Mouse (Mus musculus): ENCODE measurements around the gene Depdc5. TPM values are rescaled to one million over a fixed set of nuclear protein-coding genes. Genes with fewer than 3 reads are reported as not detected.
"Not testable (repeated sequence)": the region's sequence is repeated elsewhere in the genome, so short reads cannot be mapped to it uniquely, and the experiment has no call there.

The Depdc5 gene
- polyA plus RNA-seq, 1 experiment from 2014 or later, result 30.4 TPM

- Histone ChIP-seq H3K27ac (peak within 1 kb of the TSS; percentile 100), H3K4me1 (peaks cover 20% of the 10 kb centered on the region), H3K27me3 (no peaks in the 10 kb centered on the region), H3K36me3 (0 out of 2 replicates have a peak, but pooled peaks cover 5% of the 10 kb centered on the region), H3K4me3 (peak within 1 kb of the TSS; percentile 78), H3K9me3 (no peaks in the 10 kb centered on the region), H3K9ac (peak within 1 kb of the TSS; percentile 92), H3K4me2 (replicated peaks) (peak within 1 kb of the TSS; percentile 80)
- under 1% methylated on average over 117 of the region's 121 CpGs for WGBS
- peak; percentile 95 for ATAC-seq (ENCODE audit: insufficient number of reproducible peaks, insufficient read depth, low FRiP score, low TSS enrichment)
Measured at GRCm38 (mm10) chr5:33018561-33019425, 155.3 kb downstream of the Depdc5 start, which contains the start of gene Ywhah. Gene Ywhah (plus strand): TSS chr5:33018816.

GRCm38 (mm10) chr5:33019426-33019821 is 155.9 kb downstream of the Depdc5 start:
- Histone ChIP-seq H3K27ac (peak overlapping the region; percentile 100), H3K4me1 (peaks cover 20% of the 10 kb centered on the region), H3K4me3 (peak overlapping the region; percentile 78), H3K4me2 (replicated peaks) (peak overlapping the region; percentile 71), H3K9ac (peak overlapping the region; percentile 92), H3K36me3 (0 out of 2 replicates have a peak, but pooled peaks cover 9% of the 10 kb centered on the region), H3K9me3 (no peaks in the 10 kb centered on the region), H3K27me3 (no peaks in the 10 kb centered on the region)
- ATAC-seq (ENCODE audit: insufficient number of reproducible peaks, insufficient read depth, low FRiP score, low TSS enrichment), result no peak
- under 1% methylated on average over 12 of the region's 12 CpGs for WGBS

- H3K27ac ChIP-seq, result no peak overlapping the region
- H3K4me2 ChIP-seq (replicated peaks), result no peak overlapping the region
- peaks cover 20% of the 10 kb centered on the region for H3K36me3 ChIP-seq
- no peak for ATAC-seq (ENCODE audit: insufficient number of reproducible peaks, insufficient read depth, low FRiP score, low TSS enrichment)
- H3K27me3 ChIP-seq, result no peaks in the 10 kb centered on the region
- H3K4me1 ChIP-seq, result peaks cover 20% of the 10 kb centered on the region
- H3K9ac ChIP-seq, result no peak overlapping the region
- no peak overlapping the region for H3K4me3 ChIP-seq
- H3K9me3 ChIP-seq, result no peaks in the 10 kb centered on the region
- 93% methylated on average over 2 of the region's 2 CpGs for WGBS
Measured at GRCm38 (mm10) chr5:33021622-33022021, 158.1 kb downstream of the Depdc5 start.

- peaks cover 24% of the 10 kb centered on the region for H3K36me3 ChIP-seq
- no peaks in the 10 kb centered on the region for H3K9me3 ChIP-seq
- H3K4me2 ChIP-seq (replicated peaks), result no peak overlapping the region
- no peak overlapping the region for H3K9ac ChIP-seq
- no peaks in the 10 kb centered on the region for H3K27me3 ChIP-seq
- peaks cover 15% of the 10 kb centered on the region for H3K4me1 ChIP-seq
- no peak overlapping the region for H3K27ac ChIP-seq
- WGBS, result 95% methylated on average over 4 of the region's 4 CpGs
- no peak for ATAC-seq (ENCODE audit: insufficient number of reproducible peaks, insufficient read depth, low FRiP score, low TSS enrichment)
- no peak overlapping the region for H3K4me3 ChIP-seq
Measured at GRCm38 (mm10) chr5:33023337-33023736, 159.8 kb downstream of the Depdc5 start.

GRCm38 (mm10) chr5:33024474-33024873 is 161.0 kb downstream of the Depdc5 start:
- Histone ChIP-seq H3K4me2 (replicated peaks) (no peak overlapping the region), H3K4me3 (no peak overlapping the region), H3K9ac (no peak overlapping the region), H3K27ac (no peak overlapping the region), H3K4me1 (peaks cover 15% of the 10 kb centered on the region), H3K9me3 (no peaks in the 10 kb centered on the region), H3K36me3 (peaks cover 33% of the 10 kb centered on the region), H3K27me3 (no peaks in the 10 kb centered on the region)
- ATAC-seq (ENCODE audit: insufficient number of reproducible peaks, insufficient read depth, low FRiP score, low TSS enrichment), result no peak
- WGBS, result 84% methylated on average over 5 of the region's 5 CpGs

- Histone ChIP-seq H3K4me1 (no peaks in the 10 kb centered on the region), H3K27ac (no peak overlapping the region), H3K9ac (no peak overlapping the region), H3K4me3 (no peak overlapping the region), H3K4me2 (replicated peaks) (no peak overlapping the region), H3K9me3 (no peaks in the 10 kb centered on the region), H3K27me3 (no peaks in the 10 kb centered on the region), H3K36me3 (peaks cover 30% of the 10 kb centered on the region)
- ATAC-seq (ENCODE audit: insufficient number of reproducible peaks, insufficient read depth, low FRiP score, low TSS enrichment), result no peak
- WGBS, result 76% methylated on average over 2 of the region's 2 CpGs
Measured at GRCm38 (mm10) chr5:33028656-33029055, 165.2 kb downstream of the Depdc5 start.

GRCm38 (mm10) chr5:33030425-33031175 is 167.1 kb downstream of the Depdc5 start:
- no peak for ATAC-seq (ENCODE audit: insufficient number of reproducible peaks, insufficient read depth, low FRiP score, low TSS enrichment)
- H3K4me2 ChIP-seq (replicated peaks), result no peak overlapping the region
- no peaks in the 10 kb centered on the region for H3K27me3 ChIP-seq
- no peak overlapping the region for H3K27ac ChIP-seq
- no peak overlapping the region for H3K4me3 ChIP-seq
- peaks cover 19% of the 10 kb centered on the region; the same call in 1 of the 2 replicates for H3K36me3 ChIP-seq
- no peak overlapping the region for H3K9ac ChIP-seq
- WGBS, result 74% methylated on average over 4 of the region's 4 CpGs
- H3K9me3 ChIP-seq, result no peaks in the 10 kb centered on the region
- no peaks in the 10 kb centered on the region for H3K4me1 ChIP-seq

- no peak overlapping the region for H3K9ac ChIP-seq
Measured at GRCm38 (mm10) chr5:33032036-33032773, 168.7 kb downstream of the Depdc5 start.

GRCm38 (mm10) chr5:33033121-33033520 is 169.6 kb downstream of the Depdc5 start:
- peak; percentile 61; the same call in 1 of the 2 replicates for ATAC-seq (ENCODE audit: insufficient number of reproducible peaks, insufficient read depth, low FRiP score, low TSS enrichment)

More at GRCm38 (mm10) chr5:33032036-33032773, 168.7 kb downstream of the Depdc5 start:
- no peaks in the 10 kb centered on the region for H3K9me3 ChIP-seq
- no peak for ATAC-seq (ENCODE audit: insufficient number of reproducible peaks, insufficient read depth, low FRiP score, low TSS enrichment)
- H3K27me3 ChIP-seq, result no peaks in the 10 kb centered on the region
- H3K4me1 ChIP-seq, result no peaks in the 10 kb centered on the region
- 91% methylated on average over 10 of the region's 10 CpGs for WGBS
- peaks cover 13% of the 10 kb centered on the region; the same call in 1 of the 2 replicates for H3K36me3 ChIP-seq
- no peak overlapping the region for H3K4me3 ChIP-seq
- H3K4me2 ChIP-seq (replicated peaks), result no peak overlapping the region
- no peak overlapping the region for H3K27ac ChIP-seq

GRCm38 (mm10) chr5:33033633-33034032 is 170.1 kb downstream of the Depdc5 start:
- ATAC-seq (ENCODE audit: insufficient number of reproducible peaks, insufficient read depth, low FRiP score, low TSS enrichment); H3K9ac ChIP-seq; H3K27ac ChIP-seq; H3K36me3 ChIP-seq; H3K27me3 ChIP-seq; H3K4me3 ChIP-seq; H3K9me3 ChIP-seq; H3K4me2 ChIP-seq (replicated peaks); H3K4me1 ChIP-seq: not testable (repeated sequence)
- WGBS, result 46% methylated on average over 8 of the region's 8 CpGs

More at GRCm38 (mm10) chr5:33033121-33033520, 169.6 kb downstream of the Depdc5 start:
- H3K27ac ChIP-seq, result no peak overlapping the region
- no peak overlapping the region for H3K9ac ChIP-seq
- peaks cover 10% of the 10 kb centered on the region; the same call in 1 of the 2 replicates for H3K36me3 ChIP-seq
- H3K9me3 ChIP-seq, result no peaks in the 10 kb centered on the region
- no peaks in the 10 kb centered on the region for H3K27me3 ChIP-seq
- 2% methylated on average over 4 of the region's 4 CpGs for WGBS
- no peak overlapping the region for H3K4me2 ChIP-seq (replicated peaks)
- no peaks in the 10 kb centered on the region for H3K4me1 ChIP-seq
- H3K4me3 ChIP-seq, result no peak overlapping the region

- Histone ChIP-seq H3K4me1 (no peaks in the 10 kb centered on the region), H3K27me3 (no peaks in the 10 kb centered on the region), H3K36me3 (0 out of 2 replicates have a peak, but pooled peaks cover 2% of the 10 kb centered on the region), H3K4me3 (no peak overlapping the region), H3K9ac (no peak overlapping the region), H3K9me3 (no peaks in the 10 kb centered on the region), H3K4me2 (replicated peaks) (no peak overlapping the region), H3K27ac (no peak overlapping the region)
- WGBS, result 17% methylated on average over 7 of the region's 7 CpGs
- ATAC-seq (ENCODE audit: insufficient number of reproducible peaks, insufficient read depth, low FRiP score, low TSS enrichment), result no peak
Measured at GRCm38 (mm10) chr5:33034100-33034499, 170.6 kb downstream of the Depdc5 start.

Measured in embryonic facial prominence, embryonic 12.5 days (tissue).